Mouse (Mus musculus): Measurements from ENCODE around the gene Ska2. TPM values are rescaled to one million over a fixed set of nuclear protein-coding genes. Genes with fewer than 3 reads are reported as not detected.

Ska2 gene
- total and polyA plus RNA-seq, 3 experiments = 23.7 to 57.6 (median 39.3) TPM

DNA sequence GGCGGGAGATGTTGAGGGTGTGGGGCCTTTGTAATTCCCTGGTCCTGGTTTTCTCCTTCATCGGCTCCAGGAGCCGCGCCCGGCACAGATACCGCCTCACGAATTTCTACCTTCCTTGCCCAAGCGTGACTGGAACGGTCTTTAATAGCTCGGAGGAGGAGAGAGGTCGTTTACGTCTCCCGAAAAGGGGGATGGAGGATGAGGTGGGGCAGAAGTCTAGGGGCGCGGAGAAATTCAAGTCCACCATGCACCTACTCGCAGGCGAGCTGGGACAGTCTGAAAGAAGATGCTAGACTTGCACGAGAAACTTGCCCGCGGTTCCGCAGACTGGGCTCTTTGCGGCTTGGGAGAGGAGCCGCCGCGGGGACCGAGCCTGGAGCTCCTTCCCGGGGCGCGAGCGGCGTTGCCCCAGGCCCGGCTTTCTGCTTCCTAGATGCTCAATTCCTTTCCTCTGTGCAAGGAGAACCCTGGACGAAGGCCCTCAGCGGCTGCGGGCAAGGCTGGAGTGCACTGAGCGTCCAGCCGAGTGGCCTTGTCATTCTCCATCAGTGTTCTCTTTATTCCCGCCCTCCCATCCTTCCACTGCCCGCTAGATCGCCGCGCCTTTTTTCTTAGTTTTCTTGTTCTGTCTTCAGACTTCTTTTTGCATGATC, 611 bp downstream of the Ska2 start:
- dilution Hi-C loops (cut with MboI; ENCODE audit: extremely low pct_ligation_motif_present, extremely low pct_unique_long_range_greater_than_20kb, low sequenced_read_pairs) (no loop called here), in situ Hi-C loops (cut with MboI; ENCODE audit: low pct_ligation_motif_present, low pct_unique_long_range_greater_than_20kb, low sequenced_read_pairs) (no loop called here)
- Histone ChIP-seq H3K79me2 (replicated peaks; ENCODE audit: control insufficient read depth, extremely low read depth, insufficient read depth, poor library complexity, severe bottlenecking) (peaks cover 64% of the 10 kb centered on the region), H3K27ac (ENCODE audit: insufficient read depth, low read depth) (peak overlapping the region; percentile 63), H3K4me2 (ENCODE audit: insufficient read depth, low read depth, poor library complexity, severe bottlenecking) (peak overlapping the region; percentile 100), H3K9ac (ENCODE audit: insufficient read depth, low read depth) (peak overlapping the region; percentile 87), H3K4me3 (replicated peaks in 1 of 3; ENCODE audit: low read depth in 2 of 3, low read length in 2 of 3, poor library complexity in 1 of 3) (peak overlapping the region; percentile 66 to 88 (median 78)), H3K4me1 (ENCODE audit: control insufficient read depth in 1 of 2, insufficient read depth in 2 of 2) (peaks cover 0 to 36% of the 10 kb centered on the region in 2 experiments; a peak in 2 of 4 replicates), H3K36me3 (replicated peaks in 1 of 2; ENCODE audit: control insufficient read depth in 1 of 2, insufficient read depth in 1 of 2, low read length in 1 of 2) (peaks cover 17 to 46% of the 10 kb centered on the region in 2 experiments), H3K9me3 (replicated peaks; ENCODE audit: low read length) (no peaks in the 10 kb centered on the region), H3K27me3 (replicated peaks) (no peaks in the 10 kb centered on the region)
- peak; percentile 26 for DNase-seq (ENCODE audit: extremely low read depth)
- TF ChIP-seq GABPA (IDR thresholded peaks at IDR 0.05; ENCODE audit: insufficient replicate concordance, low read depth, low read length) = no peak
- peak; percentile 85; the same call in 1 of the 2 replicates for TF ChIP-seq E2F4 (IDR thresholded peaks at IDR 0.05; ENCODE audit: insufficient replicate concordance, low read depth, low read length)
- peak; percentile 77 for TF ChIP-seq MXI1 (IDR thresholded peaks at IDR 0.05; ENCODE audit: low read depth, low read length)
- peak; percentile 26; the same call in 1 of the 2 replicates for TF ChIP-seq NELFE (IDR thresholded peaks at IDR 0.05; ENCODE audit: low read depth, low read length)
- no peak for TF ChIP-seq IRF4 (IDR thresholded peaks at IDR 0.05; ENCODE audit: low read depth, low read length)
- 0 out of 2 replicates have a peak, but pooled peaks have one; percentile 4 for TF ChIP-seq SIN3A (IDR thresholded peaks at IDR 0.05; ENCODE audit: low read length)
- no peak for TF ChIP-seq MEF2A (IDR thresholded peaks at IDR 0.05; ENCODE audit: borderline replicate concordance, low read depth, low read length)
- 0 out of 2 replicates have a peak, but pooled peaks have one; percentile 18 for TF ChIP-seq TBP (conservative IDR thresholded peaks at IDR 0.05; ENCODE audit: low read depth, low read length)
- TF ChIP-seq BHLHE40 (IDR thresholded peaks at IDR 0.05; ENCODE audit: low read depth, low read length) = peak; percentile 1; the same call in 1 of the 2 replicates
- no peak for TF ChIP-seq USF2 (conservative IDR thresholded peaks at IDR 0.05; ENCODE audit: low read depth, low read length)
- TF ChIP-seq UBTF (IDR thresholded peaks at IDR 0.05; ENCODE audit: low read depth, low read length) = peak; percentile 72

DNA sequence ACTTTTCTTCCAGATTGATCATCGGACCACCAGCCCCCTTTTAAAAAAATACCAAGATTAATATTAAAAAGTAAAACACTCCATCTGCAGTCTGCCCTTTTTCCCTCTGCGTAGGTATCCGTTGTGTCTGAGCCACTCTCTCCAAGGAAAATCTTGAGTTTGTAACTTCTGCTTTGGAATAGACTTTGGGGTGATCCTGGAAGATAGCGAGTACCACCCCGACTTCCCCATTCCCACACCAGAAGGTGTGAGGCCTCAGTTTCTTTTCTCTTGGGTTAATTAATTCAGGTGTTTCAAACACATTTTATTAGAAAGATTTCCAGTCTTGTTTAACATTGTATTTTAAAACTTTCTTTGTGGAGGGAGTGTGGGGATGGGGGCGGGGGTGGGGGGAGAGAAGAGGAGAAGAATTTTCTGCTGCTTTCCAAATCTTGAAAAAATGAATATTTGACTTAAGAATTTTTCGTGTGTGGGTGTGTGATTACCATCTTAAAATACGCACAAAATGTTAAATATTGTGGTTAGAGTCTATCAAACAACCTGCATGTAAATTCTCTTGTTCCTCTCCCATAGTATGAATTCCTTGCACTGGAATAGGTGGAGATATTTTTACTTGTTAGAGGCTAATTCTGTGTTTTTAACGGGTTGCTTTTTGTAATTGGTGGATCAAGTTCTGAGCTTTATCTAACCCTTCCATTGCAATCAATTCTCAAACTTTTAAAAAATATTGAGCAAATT, 1.3 kb downstream of the Ska2 start:
- H3K4me3 ChIP-seq (replicated peaks in 1 of 3; ENCODE audit: low read depth in 2 of 3, low read length in 2 of 3, poor library complexity in 1 of 3) = peak overlapping the region; percentile 66 to 88 (median 78)
- peaks cover 0 to 36% of the 10 kb centered on the region in 2 experiments; a peak in 2 of 4 replicates for H3K4me1 ChIP-seq (ENCODE audit: control insufficient read depth in 1 of 2, insufficient read depth in 2 of 2)
- DNase-seq (ENCODE audit: extremely low read depth) = no peak
- H3K36me3 ChIP-seq (replicated peaks in 1 of 2; ENCODE audit: control insufficient read depth in 1 of 2, insufficient read depth in 1 of 2, low read length in 1 of 2) = peaks cover 14 to 46% of the 10 kb centered on the region in 2 experiments
- H3K9ac ChIP-seq (ENCODE audit: insufficient read depth, low read depth) = peak overlapping the region; percentile 87
- no peaks in the 10 kb centered on the region for H3K9me3 ChIP-seq (replicated peaks; ENCODE audit: low read length)
- H3K4me2 ChIP-seq (ENCODE audit: insufficient read depth, low read depth, poor library complexity, severe bottlenecking) = peak overlapping the region; percentile 100
- H3K79me2 ChIP-seq (replicated peaks; ENCODE audit: control insufficient read depth, extremely low read depth, insufficient read depth, poor library complexity, severe bottlenecking) = peaks cover 70% of the 10 kb centered on the region
- in situ Hi-C loops (cut with MboI; ENCODE audit: low pct_ligation_motif_present, low pct_unique_long_range_greater_than_20kb, low sequenced_read_pairs) (no loop called here), dilution Hi-C loops (cut with MboI; ENCODE audit: extremely low pct_ligation_motif_present, extremely low pct_unique_long_range_greater_than_20kb, low sequenced_read_pairs) (no loop called here)
- no peaks in the 10 kb centered on the region for H3K27me3 ChIP-seq (replicated peaks)
- H3K27ac ChIP-seq (ENCODE audit: insufficient read depth, low read depth) = no peak overlapping the region
- TF ChIP-seq E2F4 (IDR thresholded peaks at IDR 0.05; ENCODE audit: insufficient replicate concordance, low read depth, low read length) (no peak), POLR2AphosphoS2 (IDR thresholded peaks at IDR 0.05; ENCODE audit: low read depth, low read length) (no peak), MAZ (IDR thresholded peaks at IDR 0.05; ENCODE audit: low read depth, low read length) (no peak), BHLHE40 (IDR thresholded peaks at IDR 0.05; ENCODE audit: low read depth, low read length) (no peak), USF1 (IDR thresholded peaks at IDR 0.05; ENCODE audit: low read depth, low read length) (no peak), CHD1 (IDR thresholded peaks at IDR 0.05; ENCODE audit: low read depth, low read length) (peak; percentile 57; the same call in 1 of the 2 replicates), TCF12 (IDR thresholded peaks at IDR 0.05; ENCODE audit: low read depth, low read length) (no peak), RAD21 (IDR thresholded peaks at IDR 0.05; ENCODE audit: low read depth, low read length) (no peak)
